Mouse (Mus musculus) liver, adult 2 months (tissue): ENCODE measurements around the gene Stxbp1.

ENCODE experiments used
- CTCF ChIP-seq: fragments of 200-500 bp; IDR thresholded peaks from 2 replicates; pipeline ENCODE4 v1.5.1; 2011; ENCODE audit warnings: low read depth, low read length, control low read depth
- POLR2A ChIP-seq: fragments of 200-500 bp; IDR thresholded peaks from 2 replicates; pipeline ENCODE4 v1.6.1; 2011; ENCODE audit warnings: low read length, control low read depth; ENCODE audit not compliant: insufficient read depth; ENCODE audit errors: extremely low read depth

DNA sequence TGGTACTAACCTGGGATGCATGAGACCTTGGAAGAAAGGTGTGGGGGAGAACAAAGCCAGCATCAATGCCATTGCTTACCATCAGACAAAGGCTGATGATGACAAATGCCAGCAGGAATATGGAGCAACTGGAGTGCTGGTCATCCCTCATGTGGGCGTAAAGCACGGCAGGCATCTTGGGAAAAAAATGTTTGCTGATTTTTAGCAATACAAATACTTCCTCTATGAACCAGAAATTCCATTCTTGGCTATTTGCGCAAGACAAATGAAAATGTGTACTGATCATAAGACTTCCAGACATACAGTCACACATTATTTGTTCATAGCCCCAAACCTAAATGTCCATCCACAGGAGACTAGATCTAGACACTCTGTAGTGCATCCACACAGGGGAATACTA lies 16.3 kb upstream of the Stxbp1 start:
- no peak for TF ChIP-seq CTCF
- no peak for TF ChIP-seq POLR2A
